Mouse (Mus musculus) forebrain, embryonic 16.5 days (tissue): ENCODE measurements around the gene Tgfbi. TPM values are rescaled to one million over a fixed set of nuclear protein-coding genes. Genes with fewer than 3 reads are reported as not detected.

Source experiments
- ATAC-seq: fragments of 200-750 bp; cut with Nextera tagmentation; 2 replicates; pipeline ENCODE4 v1.8.0; 2017; ENCODE audit warnings: mild to moderate bottlenecking, moderate library complexity
- H3K27ac ChIP-seq: fragments of 300-500 bp; sonication (generic); 2 replicates; pipeline ENCODE4 v1.5.1; 2014; ENCODE audit warnings: low read length, control low read depth
- H3K27me3 ChIP-seq: fragments of 300-500 bp; sonication (generic); replicated peaks from 2 replicates; pipeline ENCODE4 v1.6.1; 2014; ENCODE audit warnings: low read length; ENCODE audit not compliant: control insufficient read depth, insufficient read depth
- H3K36me3 ChIP-seq: fragments of 300-500 bp; sonication (generic); 2 replicates; pipeline ENCODE4 v1.6.1; 2014; ENCODE audit not compliant: control insufficient read depth, insufficient read depth
- H3K4me1 ChIP-seq: fragments of 300-500 bp; sonication (generic); replicated peaks from 2 replicates; pipeline ENCODE4 v1.6.1; 2014; ENCODE audit warnings: low read length; ENCODE audit not compliant: control insufficient read depth, insufficient read depth
- H3K4me2 ChIP-seq: fragments of 300-500 bp; sonication (generic); 2 replicates; pipeline ENCODE4 v1.6.1; 2014; ENCODE audit warnings: mild to moderate bottlenecking, low read length, control low read depth
- H3K4me3 ChIP-seq: fragments of 300-500 bp; sonication (generic); replicated peaks from 2 replicates; pipeline ENCODE4 v1.5.1; 2014; ENCODE audit warnings: mild to moderate bottlenecking, low read length, control low read depth
- H3K9ac ChIP-seq: fragments of 300-500 bp; sonication (generic); replicated peaks from 2 replicates; pipeline ENCODE4 v1.6.1; 2014; ENCODE audit warnings: low read depth, low read length, control low read depth
- H3K9me3 ChIP-seq: fragments of 300-500 bp; sonication (generic); 2 replicates; pipeline ENCODE4 v1.6.1; 2016; ENCODE audit warnings: low read length; ENCODE audit not compliant: control insufficient read depth
- WGBS: fragments of 180-500 bp; shearing (Covaris S2); extraction: QIAGEN DNeasy Blood & Tissue Kit; methylation state at CpG from one replicate; pipeline ENCODE4 v1.1.7; 2014; 5-methylcytosine and 5-hydroxymethylcytosine counted together
- polyA plus RNA-seq: library from polyadenylated mRNA; unstranded; fragments of >200 nt; fragmentation: Nextera tagmentation; extraction: Ambion mirVana; gene quantifications from 2 replicates; pipeline ENCODE4 v1.2.1, GENCODE M21; 2015

Tgfbi gene
- polyA plus RNA-seq, 1 experiment from 2014 or later, result 3.8 TPM

DNA sequence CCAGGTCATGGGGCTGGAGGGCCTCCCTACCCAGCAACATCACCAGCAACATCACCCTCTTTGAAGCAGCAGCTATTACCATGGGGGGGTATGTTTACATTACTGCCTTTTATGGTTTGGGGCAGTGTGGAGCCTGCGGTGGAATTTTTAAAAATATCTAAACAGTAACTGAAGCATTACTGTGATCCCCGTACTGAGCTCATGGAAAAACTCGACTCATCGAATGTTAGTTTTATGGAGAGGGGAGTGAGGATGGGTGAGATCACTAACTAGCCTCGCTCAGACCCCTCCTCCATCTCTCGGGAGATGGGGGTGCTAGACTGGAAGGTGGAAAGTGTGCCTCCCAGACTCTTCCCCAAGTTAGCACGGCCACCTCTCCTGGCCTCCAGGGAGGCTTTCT is 2.1 kb upstream of the Tgfbi start:
- Histone ChIP-seq H3K27ac (no peak overlapping the region), H3K9me3 (no peaks in the 10 kb centered on the region), H3K4me3 (no peak overlapping the region), H3K4me2 (no peak overlapping the region), H3K4me1 (peaks cover 11% of the 10 kb centered on the region), H3K27me3 (peaks cover 14% of the 10 kb centered on the region), H3K9ac (no peak overlapping the region), H3K36me3 (no peaks in the 10 kb centered on the region)
- ATAC-seq, result no peak
- 59% methylated on average over 7 of the region's 7 CpGs for WGBS

DNA sequence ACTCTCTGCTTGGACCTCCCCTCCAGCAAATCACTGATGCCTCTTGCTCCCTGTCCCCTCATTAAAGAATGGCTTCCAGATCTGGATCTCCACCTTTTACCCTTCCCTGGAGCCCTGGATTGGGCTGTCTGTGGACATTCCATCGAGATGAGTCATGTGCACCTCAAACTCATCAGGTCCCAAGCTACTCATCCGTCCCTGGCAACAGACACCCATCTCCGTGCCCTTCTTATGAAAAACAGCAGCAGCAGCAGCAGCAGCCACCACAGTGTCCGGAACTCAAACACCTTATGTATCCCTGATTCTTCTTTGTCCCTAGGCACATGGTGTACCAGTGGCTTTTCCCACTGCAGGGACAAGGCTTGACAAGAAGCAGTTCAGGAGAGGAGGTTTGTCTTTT is 1.5 kb upstream of the Tgfbi start:
- H3K36me3 ChIP-seq, result no peaks in the 10 kb centered on the region
- no peak overlapping the region for H3K4me3 ChIP-seq
- peaks cover 14% of the 10 kb centered on the region for H3K27me3 ChIP-seq
- no peaks in the 10 kb centered on the region for H3K9me3 ChIP-seq
- no peak overlapping the region for H3K9ac ChIP-seq
- 87% methylated on average over 4 of the region's 4 CpGs for WGBS
- ATAC-seq, result no peak
- no peak overlapping the region for H3K27ac ChIP-seq
- H3K4me2 ChIP-seq, result no peak overlapping the region
- peaks cover 11% of the 10 kb centered on the region for H3K4me1 ChIP-seq

DNA sequence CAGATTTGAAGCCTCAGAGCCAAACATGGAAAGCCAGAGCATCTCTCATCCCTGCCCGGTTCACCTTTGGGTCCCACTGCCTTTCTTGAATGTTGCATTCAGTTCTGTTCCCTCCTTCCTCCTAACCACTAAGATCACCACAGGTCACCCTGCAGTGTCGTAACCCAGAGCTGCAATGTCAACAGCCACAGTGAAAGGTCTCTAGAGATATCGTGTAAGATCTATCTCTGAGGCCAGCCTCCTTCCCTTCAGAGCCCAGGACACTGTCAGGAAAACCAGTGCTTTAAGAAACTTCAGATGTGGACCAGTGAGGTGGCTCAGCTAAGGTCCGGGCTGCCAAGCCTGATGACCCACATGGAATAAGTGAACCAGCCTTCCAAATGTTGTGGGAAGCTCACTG is 1.8 kb downstream of the Tgfbi start:
- WGBS, result 84% methylated on average over 4 of the region's 4 CpGs
- Histone ChIP-seq H3K4me3 (no peak overlapping the region), H3K9ac (no peak overlapping the region), H3K36me3 (no peaks in the 10 kb centered on the region), H3K4me1 (peaks cover 25% of the 10 kb centered on the region), H3K27me3 (peaks cover 14% of the 10 kb centered on the region), H3K27ac (no peak overlapping the region), H3K4me2 (no peak overlapping the region), H3K9me3 (no peaks in the 10 kb centered on the region)
- ATAC-seq, result no peak

DNA sequence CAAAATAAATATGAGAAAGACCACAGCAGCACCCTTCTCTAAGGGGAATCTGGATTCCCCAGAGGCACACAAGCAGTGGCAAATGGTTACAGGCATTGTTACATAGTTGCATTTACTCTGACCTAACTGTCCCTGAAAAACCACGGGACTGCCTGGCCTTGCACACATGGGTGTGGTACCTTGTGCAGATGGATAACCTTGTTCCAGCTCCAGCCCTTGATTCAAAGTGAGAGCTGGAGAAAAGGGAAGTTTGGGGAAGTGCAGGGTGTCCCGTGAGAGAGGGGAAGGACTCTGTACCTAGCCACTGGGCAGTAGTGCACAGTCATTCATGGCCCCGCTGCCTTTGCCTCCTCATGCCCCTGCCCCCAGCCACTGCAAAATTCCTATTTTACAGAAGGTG is 2.4 kb downstream of the Tgfbi start:
- peaks cover 25% of the 10 kb centered on the region for H3K4me1 ChIP-seq
- no peak overlapping the region for H3K4me3 ChIP-seq
- no peak overlapping the region for H3K4me2 ChIP-seq
- H3K27me3 ChIP-seq, result peaks cover 14% of the 10 kb centered on the region
- H3K27ac ChIP-seq, result no peak overlapping the region
- no peaks in the 10 kb centered on the region for H3K9me3 ChIP-seq
- H3K36me3 ChIP-seq, result no peaks in the 10 kb centered on the region
- whole genome bisulfite sequencing, result 52% methylated on average over 3 of the region's 3 CpGs
- no peak for ATAC-seq
- no peak overlapping the region for H3K9ac ChIP-seq

DNA sequence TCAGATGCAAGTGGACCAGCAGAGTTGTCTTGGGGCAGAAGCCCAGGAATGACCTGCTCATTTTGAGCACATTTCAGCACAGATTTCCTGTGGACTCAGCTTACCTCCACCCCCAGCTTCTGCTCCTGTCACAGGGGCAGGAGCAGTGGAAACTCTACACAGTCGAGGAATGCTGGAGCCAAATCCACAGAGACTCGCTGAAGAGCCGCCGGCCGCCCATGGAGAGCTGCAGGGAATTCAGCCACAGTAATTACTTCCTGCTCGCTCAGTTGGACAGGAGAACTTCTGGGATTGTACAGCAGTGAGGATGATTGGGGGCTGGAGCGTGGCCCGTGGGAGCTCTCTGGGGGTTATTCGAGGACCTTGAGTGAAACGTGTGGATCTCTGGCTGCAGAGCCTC is 3.0 kb downstream of the Tgfbi start:
- no peaks in the 10 kb centered on the region for H3K36me3 ChIP-seq
- ATAC-seq, result no peak

DNA sequence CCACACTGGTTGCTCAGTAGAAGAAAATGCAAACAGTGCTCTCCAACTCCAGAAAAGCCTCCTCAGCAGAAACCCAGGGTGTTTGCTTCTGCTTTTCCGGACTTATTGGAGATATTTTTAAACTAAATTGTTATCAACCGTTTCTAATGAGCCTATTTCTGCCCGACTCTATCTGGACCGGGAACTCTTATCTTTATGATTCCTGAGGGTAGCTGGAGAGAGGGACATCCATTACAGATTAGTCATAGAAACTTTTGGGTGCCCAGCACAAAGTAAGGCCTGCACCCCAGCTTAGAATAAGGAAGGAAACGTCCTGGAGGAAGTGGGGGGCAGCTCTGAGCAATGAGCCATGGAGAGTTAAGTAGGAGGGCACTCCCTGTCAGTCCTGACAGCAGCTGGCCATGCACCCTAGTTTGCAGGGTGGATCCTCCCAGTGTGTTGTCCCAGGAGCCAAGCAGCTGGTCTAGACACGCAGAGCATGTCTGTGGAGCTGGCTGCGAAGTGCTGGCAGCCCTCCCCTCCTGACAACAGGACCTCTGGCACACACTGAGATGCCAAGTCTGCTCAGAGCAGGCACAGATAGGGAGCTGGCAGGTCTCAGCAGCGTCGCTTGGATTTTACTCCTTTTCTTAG is 4.2 kb downstream of the Tgfbi start:
- Histone ChIP-seq H3K9me3 (no peaks in the 10 kb centered on the region), H3K4me2 (no peak overlapping the region), H3K27me3 (peaks cover 14% of the 10 kb centered on the region), H3K9ac (no peak overlapping the region), H3K27ac (no peak overlapping the region), H3K36me3 (no peaks in the 10 kb centered on the region), H3K4me3 (no peak overlapping the region), H3K4me1 (peaks cover 25% of the 10 kb centered on the region)
- 53% methylated on average over 9 of the region's 9 CpGs for WGBS
- peak; percentile 74 for ATAC-seq

More for the DNA sequence above, 3.0 kb downstream of the Tgfbi start:
- no peak overlapping the region for H3K9ac ChIP-seq
- peaks cover 25% of the 10 kb centered on the region for H3K4me1 ChIP-seq
- H3K27me3 ChIP-seq, result peaks cover 14% of the 10 kb centered on the region
- no peaks in the 10 kb centered on the region for H3K9me3 ChIP-seq
- no peak overlapping the region for H3K4me3 ChIP-seq
- no peak overlapping the region for H3K4me2 ChIP-seq
- no peak overlapping the region for H3K27ac ChIP-seq
- WGBS, result 6% methylated on average over 10 of the region's 10 CpGs

DNA sequence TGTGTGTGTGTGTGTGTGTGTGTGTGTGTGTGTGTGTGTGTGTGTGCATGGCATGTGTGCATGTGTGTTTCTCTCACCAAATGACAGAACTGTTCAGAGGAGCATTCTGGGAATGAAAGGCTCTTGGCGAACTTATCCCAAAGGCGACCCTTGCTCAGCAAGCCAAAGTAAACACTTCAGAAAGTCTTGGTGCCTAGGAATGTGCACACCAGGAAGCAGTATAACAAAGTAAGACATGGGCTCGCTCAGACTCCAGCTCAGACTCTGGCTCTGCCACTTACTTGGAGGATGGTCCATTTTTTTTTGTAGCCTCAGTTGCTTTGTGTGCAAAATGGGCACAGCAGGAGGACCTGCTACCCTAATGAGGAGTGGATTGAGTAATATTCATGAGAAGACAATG is 5.4 kb downstream of the Tgfbi start:
- H3K36me3 ChIP-seq, result no peaks in the 10 kb centered on the region
- H3K4me3 ChIP-seq, result no peak overlapping the region
- ATAC-seq, result no peak
- H3K4me1 ChIP-seq, result peaks cover 17% of the 10 kb centered on the region
- no peak overlapping the region for H3K27ac ChIP-seq
- 77% methylated on average over 3 of the region's 3 CpGs for WGBS
- H3K27me3 ChIP-seq, result peaks cover 12% of the 10 kb centered on the region
- H3K4me2 ChIP-seq, result no peak overlapping the region
- H3K9me3 ChIP-seq, result no peaks in the 10 kb centered on the region
- H3K9ac ChIP-seq, result no peak overlapping the region

DNA sequence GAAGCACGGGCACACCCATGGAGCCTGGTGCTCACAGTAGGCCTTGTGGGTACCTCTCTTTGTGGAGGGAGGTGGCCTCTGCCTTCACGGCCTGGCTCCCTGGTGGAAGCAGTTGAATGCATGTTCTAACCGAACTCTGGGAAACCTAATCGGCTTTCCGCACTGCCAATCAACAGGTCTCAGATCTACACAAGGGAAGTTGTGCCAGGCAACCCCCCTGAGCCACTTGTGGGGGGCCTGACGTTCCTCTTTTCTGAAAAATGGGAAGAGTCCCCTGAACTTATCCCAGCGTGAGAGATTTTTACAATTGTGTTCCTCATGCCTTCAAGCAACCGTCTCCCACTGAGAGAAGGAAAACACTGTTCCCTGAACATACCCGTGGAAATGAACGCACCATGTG is 5.9 kb downstream of the Tgfbi start:
- no peaks in the 10 kb centered on the region for H3K36me3 ChIP-seq
- no peak for ATAC-seq

DNA sequence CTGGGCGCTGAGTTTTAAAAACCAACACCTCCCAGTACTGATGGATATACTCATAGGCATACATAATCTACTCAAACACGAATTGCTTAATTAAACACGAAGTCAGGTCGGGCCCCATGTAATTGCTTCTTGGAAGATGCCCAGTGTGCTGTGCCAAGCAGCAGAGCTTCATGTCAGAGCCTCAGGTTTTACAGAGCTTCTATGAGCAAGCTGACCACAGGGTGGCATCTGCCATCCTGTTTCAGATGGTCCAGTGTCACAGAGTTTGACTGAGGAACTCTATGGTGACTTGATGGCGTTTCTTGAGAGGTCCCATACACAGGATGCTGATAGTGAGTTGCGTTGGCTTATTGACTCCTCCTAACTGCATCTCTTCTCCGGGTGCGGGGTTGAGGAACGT is 6.5 kb downstream of the Tgfbi start:
- H3K9me3 ChIP-seq, result no peaks in the 10 kb centered on the region
- H3K4me2 ChIP-seq, result no peak overlapping the region
- peaks cover 3% of the 10 kb centered on the region; the same call in 1 of the 2 replicates for H3K27me3 ChIP-seq
- WGBS, result 54% methylated on average over 9 of the region's 9 CpGs
- ATAC-seq, result no peak
- H3K4me3 ChIP-seq, result no peak overlapping the region
- H3K36me3 ChIP-seq, result no peaks in the 10 kb centered on the region
- peaks cover 14% of the 10 kb centered on the region for H3K4me1 ChIP-seq
- no peak overlapping the region for H3K9ac ChIP-seq
- no peak overlapping the region for H3K27ac ChIP-seq

More for the DNA sequence above, 5.9 kb downstream of the Tgfbi start:
- Histone ChIP-seq H3K4me3 (no peak overlapping the region), H3K9me3 (no peaks in the 10 kb centered on the region), H3K4me2 (no peak overlapping the region), H3K4me1 (peaks cover 14% of the 10 kb centered on the region), H3K9ac (no peak overlapping the region), H3K27me3 (peaks cover 7% of the 10 kb centered on the region), H3K27ac (no peak overlapping the region)
- 49% methylated on average over 10 of the region's 10 CpGs for WGBS

DNA sequence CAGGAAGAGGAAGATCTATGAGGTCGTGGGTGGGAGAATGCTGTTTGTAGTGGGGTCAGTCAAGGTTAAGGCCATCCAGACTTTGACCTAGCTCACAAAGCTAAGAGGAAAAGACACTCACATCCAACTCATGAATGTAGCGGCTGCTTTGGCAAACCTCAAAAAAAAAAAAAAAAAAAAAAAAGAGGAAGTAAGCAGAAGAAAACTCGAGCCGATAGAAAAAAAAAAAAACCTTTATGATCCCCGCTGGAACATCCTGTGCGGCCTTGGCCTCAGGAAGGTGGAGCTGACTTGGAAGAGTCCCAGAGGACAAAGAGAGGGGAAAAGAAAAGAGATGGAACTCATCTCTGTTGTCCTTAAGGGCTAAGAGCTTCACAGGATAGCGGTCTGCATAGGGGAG is 7.1 kb downstream of the Tgfbi start:
- H3K27ac ChIP-seq, result no peak overlapping the region
- no peaks in the 10 kb centered on the region for H3K36me3 ChIP-seq
- H3K9ac ChIP-seq, result no peak overlapping the region
- peaks cover 14% of the 10 kb centered on the region for H3K4me1 ChIP-seq
- H3K4me3 ChIP-seq, result no peak overlapping the region
- no peak overlapping the region for H3K4me2 ChIP-seq
- H3K27me3 ChIP-seq, result no peaks in the 10 kb centered on the region
- 67% methylated on average over 7 of the region's 7 CpGs for WGBS
- ATAC-seq, result no peak
- no peaks in the 10 kb centered on the region for H3K9me3 ChIP-seq
